Mouse (Mus musculus): Measurements from ENCODE around the gene Eif1b. TPM values are rescaled to one million over a fixed set of nuclear protein-coding genes. Genes with fewer than 3 reads are reported as not detected.
"Not testable (repeated sequence)": the region's sequence is repeated elsewhere in the genome, so short reads cannot be mapped to it uniquely, and the experiment has no call there.

Gene Eif1b
- polyA plus RNA-seq, 1 experiment from 2014 or later, result 274 TPM

GRCm38 (mm10) chr9:120530471-120530870 lies 38.4 kb downstream of the Eif1b start:
- WGBS, result 86% methylated on average over 5 of the region's 5 CpGs
- Histone ChIP-seq H3K36me3 (ENCODE audit: control insufficient read depth, insufficient read depth, low read length) (no peaks in the 10 kb centered on the region), H3K27ac (ENCODE audit: low read depth, low read length) (no peak overlapping the region), H3K9me3 (ENCODE audit: control insufficient read depth, low read length) (no peaks in the 10 kb centered on the region), H3K9ac (ENCODE audit: low read depth, low read length) (no peak overlapping the region), H3K4me3 (ENCODE audit: low read depth, low read length) (no peak overlapping the region), H3K4me2 (replicated peaks; ENCODE audit: low read depth, low read length) (no peak overlapping the region), H3K27me3 (ENCODE audit: control insufficient read depth, insufficient read depth, low read length) (no peaks in the 10 kb centered on the region), H3K4me1 (replicated peaks; ENCODE audit: control insufficient read depth, insufficient read depth, low read length) (no peaks in the 10 kb centered on the region)
- ATAC-seq (ENCODE audit: low FRiP score), result no peak
- no peak for DNase-seq (ENCODE audit: low spot score)

GRCm38 (mm10) chr9:120532062-120532461 lies 40.0 kb downstream of the Eif1b start:
- H3K4me1 ChIP-seq (replicated peaks; ENCODE audit: control insufficient read depth, insufficient read depth, low read length), result no peaks in the 10 kb centered on the region
- H3K9ac ChIP-seq (ENCODE audit: low read depth, low read length), result no peak overlapping the region
- H3K27me3 ChIP-seq (ENCODE audit: control insufficient read depth, insufficient read depth, low read length), result no peaks in the 10 kb centered on the region
- 84% methylated on average over 6 of the region's 6 CpGs for WGBS
- ATAC-seq (ENCODE audit: low FRiP score), result no peak
- H3K4me2 ChIP-seq (replicated peaks; ENCODE audit: low read depth, low read length), result no peak overlapping the region
- no peaks in the 10 kb centered on the region for H3K36me3 ChIP-seq (ENCODE audit: control insufficient read depth, insufficient read depth, low read length)
- no peak overlapping the region for H3K27ac ChIP-seq (ENCODE audit: low read depth, low read length)
- H3K4me3 ChIP-seq (ENCODE audit: low read depth, low read length), result no peak overlapping the region
- H3K9me3 ChIP-seq (ENCODE audit: control insufficient read depth, low read length), result no peaks in the 10 kb centered on the region
- no peak for DNase-seq (ENCODE audit: low spot score)

GRCm38 (mm10) chr9:120532691-120533090 lies 40.7 kb downstream of the Eif1b start:
- H3K9ac ChIP-seq (ENCODE audit: low read depth, low read length), result no peak overlapping the region
- no peaks in the 10 kb centered on the region for H3K9me3 ChIP-seq (ENCODE audit: control insufficient read depth, low read length)
- 84% methylated on average over 5 of the region's 6 CpGs for WGBS
- ATAC-seq (ENCODE audit: low FRiP score), result no peak
- H3K4me1 ChIP-seq (replicated peaks; ENCODE audit: control insufficient read depth, insufficient read depth, low read length), result no peaks in the 10 kb centered on the region
- no peaks in the 10 kb centered on the region for H3K36me3 ChIP-seq (ENCODE audit: control insufficient read depth, insufficient read depth, low read length)
- H3K27ac ChIP-seq (ENCODE audit: low read depth, low read length), result no peak overlapping the region
- DNase-seq (ENCODE audit: low spot score), result no peak
- no peaks in the 10 kb centered on the region for H3K27me3 ChIP-seq (ENCODE audit: control insufficient read depth, insufficient read depth, low read length)
- H3K4me3 ChIP-seq (ENCODE audit: low read depth, low read length), result no peak overlapping the region
- H3K4me2 ChIP-seq (replicated peaks; ENCODE audit: low read depth, low read length), result no peak overlapping the region

DNA sequence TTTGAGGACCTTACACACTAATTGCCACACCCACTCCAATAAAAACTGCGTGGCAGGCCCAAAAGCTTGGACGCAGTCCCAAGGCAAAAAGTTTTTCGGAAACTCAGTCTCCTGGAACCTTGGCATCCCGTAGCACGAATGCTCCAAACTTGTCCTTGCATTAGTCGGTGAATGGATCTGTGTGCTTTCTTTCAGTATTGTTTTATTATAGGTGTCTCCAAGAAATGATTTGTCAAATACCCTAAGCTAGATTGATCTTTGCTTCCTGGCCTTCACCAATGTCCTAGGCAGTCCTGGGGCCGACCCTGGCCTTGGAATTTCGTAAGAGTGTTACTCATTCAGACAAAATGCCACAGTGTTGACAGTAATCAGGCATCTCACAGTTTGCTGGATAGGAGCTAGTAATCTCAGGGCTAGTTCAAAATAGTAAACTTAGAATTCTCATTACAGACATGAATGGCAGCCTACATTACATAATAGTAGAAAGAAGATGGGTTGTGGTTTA lies 41.5 kb downstream of the Eif1b start:
- not testable (repeated sequence) for H3K27me3 ChIP-seq (ENCODE audit: control insufficient read depth, insufficient read depth, low read length); H3K9ac ChIP-seq (ENCODE audit: low read depth, low read length); H3K4me2 ChIP-seq (replicated peaks; ENCODE audit: low read depth, low read length); H3K36me3 ChIP-seq (ENCODE audit: control insufficient read depth, insufficient read depth, low read length); ATAC-seq (ENCODE audit: low FRiP score); H3K4me3 ChIP-seq (ENCODE audit: low read depth, low read length); H3K4me1 ChIP-seq (replicated peaks; ENCODE audit: control insufficient read depth, insufficient read depth, low read length); H3K27ac ChIP-seq (ENCODE audit: low read depth, low read length); H3K9me3 ChIP-seq (ENCODE audit: control insufficient read depth, low read length); DNase-seq (ENCODE audit: low spot score)
- WGBS, result 91% methylated on average over 8 of the region's 8 CpGs

DNA sequence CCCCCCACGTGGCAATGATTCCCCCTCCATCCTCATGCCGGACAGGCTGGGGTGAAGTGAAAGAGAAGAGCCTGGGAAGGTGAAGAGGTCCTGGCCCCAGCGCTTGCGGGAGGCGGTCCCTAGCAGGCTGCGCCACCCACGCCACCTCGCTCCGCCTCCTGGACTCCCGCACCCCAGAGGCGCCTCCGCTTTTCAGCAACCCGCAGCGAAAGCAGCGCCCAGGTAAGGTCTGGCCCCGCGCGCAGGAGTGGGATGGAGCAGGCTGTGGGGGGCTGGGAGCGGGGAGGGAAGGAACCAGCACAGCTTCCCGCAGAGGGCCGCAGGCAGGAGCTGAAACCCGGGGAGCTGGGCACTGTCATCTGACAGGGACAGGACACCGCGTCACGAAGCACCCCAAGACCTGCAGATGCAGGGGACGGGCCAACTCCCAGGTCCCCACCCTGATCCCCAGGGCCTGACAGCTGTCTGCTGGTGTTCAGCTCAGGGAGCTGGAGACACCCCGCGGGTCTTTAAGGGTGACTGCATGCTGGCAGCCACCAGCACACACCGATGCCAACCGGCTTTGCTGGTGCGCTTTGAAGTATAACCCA lies 47.7 kb downstream of the Eif1b start, which contains the start of gene Entpd3:
Gene Entpd3, plus strand, starts transcription at position 157 of the 590 bp plus-strand sequence.
- peak within 1 kb of the TSS; percentile 59 for H3K4me2 ChIP-seq (replicated peaks; ENCODE audit: low read depth, low read length)
- H3K9me3 ChIP-seq (ENCODE audit: control insufficient read depth, low read length), result no peaks in the 10 kb centered on the region
- ATAC-seq (ENCODE audit: low FRiP score) (0 out of 2 replicates have a peak, but pooled peaks have one; percentile 38), DNase-seq (ENCODE audit: low spot score) (peak; percentile 25)
- H3K4me1 ChIP-seq (replicated peaks; ENCODE audit: control insufficient read depth, insufficient read depth, low read length), result peaks cover 6% of the 10 kb centered on the region
- H3K9ac ChIP-seq (ENCODE audit: low read depth, low read length), result peak within 1 kb of the TSS; percentile 57
- no peak within 1 kb of the TSS for H3K27ac ChIP-seq (ENCODE audit: low read depth, low read length)
- H3K36me3 ChIP-seq (ENCODE audit: control insufficient read depth, insufficient read depth, low read length), result no peaks in the 10 kb centered on the region
- H3K4me3 ChIP-seq (ENCODE audit: low read depth, low read length), result peak within 1 kb of the TSS; percentile 32
- peaks cover 13% of the 10 kb centered on the region for H3K27me3 ChIP-seq (ENCODE audit: control insufficient read depth, insufficient read depth, low read length)
- under 1% methylated on average over 30 of the region's 31 CpGs for WGBS

- H3K27ac ChIP-seq (ENCODE audit: low read depth, low read length), result no peak overlapping the region
- no peaks in the 10 kb centered on the region for H3K9me3 ChIP-seq (ENCODE audit: control insufficient read depth, low read length)
- H3K27me3 ChIP-seq (ENCODE audit: control insufficient read depth, insufficient read depth, low read length), result peaks cover 13% of the 10 kb centered on the region
- DNase-seq (ENCODE audit: low spot score), result no peak
- WGBS, result no CpG with 5 or more reads among the region's 2 CpGs
- H3K4me3 ChIP-seq (ENCODE audit: low read depth, low read length), result no peak overlapping the region
- H3K4me2 ChIP-seq (replicated peaks; ENCODE audit: low read depth, low read length), result no peak overlapping the region
- H3K9ac ChIP-seq (ENCODE audit: low read depth, low read length), result no peak overlapping the region
- no peak for ATAC-seq (ENCODE audit: low FRiP score)
- H3K4me1 ChIP-seq (replicated peaks; ENCODE audit: control insufficient read depth, insufficient read depth, low read length), result peaks cover 6% of the 10 kb centered on the region
- H3K36me3 ChIP-seq (ENCODE audit: control insufficient read depth, insufficient read depth, low read length), result no peaks in the 10 kb centered on the region
Measured at GRCm38 (mm10) chr9:120541411-120541810, 49.4 kb downstream of the Eif1b start.

- ATAC-seq (ENCODE audit: low FRiP score), result no peak
Measured at GRCm38 (mm10) chr9:120542241-120542640, 50.2 kb downstream of the Eif1b start.

More at GRCm38 (mm10) chr9:120542241-120542640, 50.2 kb downstream of the Eif1b start:
- no peak overlapping the region for H3K9ac ChIP-seq (ENCODE audit: low read depth, low read length)
- no peak for DNase-seq (ENCODE audit: low spot score)
- no peaks in the 10 kb centered on the region for H3K9me3 ChIP-seq (ENCODE audit: control insufficient read depth, low read length)
- peaks cover 13% of the 10 kb centered on the region for H3K27me3 ChIP-seq (ENCODE audit: control insufficient read depth, insufficient read depth, low read length)
- H3K27ac ChIP-seq (ENCODE audit: low read depth, low read length), result no peak overlapping the region
- 30% methylated on average over 6 of the region's 6 CpGs for WGBS
- H3K36me3 ChIP-seq (ENCODE audit: control insufficient read depth, insufficient read depth, low read length), result no peaks in the 10 kb centered on the region
- H3K4me2 ChIP-seq (replicated peaks; ENCODE audit: low read depth, low read length), result no peak overlapping the region
- peaks cover 6% of the 10 kb centered on the region for H3K4me1 ChIP-seq (replicated peaks; ENCODE audit: control insufficient read depth, insufficient read depth, low read length)
- H3K4me3 ChIP-seq (ENCODE audit: low read depth, low read length), result no peak overlapping the region

Other genes with a start within 250 kb of the Eif1b start
- gene Myrip, start 190.7 kb upstream of the Eif1b start, polyA plus RNA-seq (2014; fragmentation: Nextera tagmentation; extraction: Ambion mirVana), result 0.25 and 0.66 TPM in 2 replicates
- gene Entpd3, start 47.6 kb downstream of the Eif1b start, polyA plus RNA-seq (2014; fragmentation: Nextera tagmentation; extraction: Ambion mirVana), result 0.47 and 0.51 TPM in 2 replicates
- 822 and 883 TPM in 2 replicates for gene Rpl14, start 79.2 kb downstream of the Eif1b start, polyA plus RNA-seq (2014; fragmentation: Nextera tagmentation; extraction: Ambion mirVana)